Mouse (Mus musculus) stomach, postnatal 0 days (tissue): ENCODE results near the gene Cdk11b. TPM values are rescaled to one million over a fixed set of nuclear protein-coding genes. Genes with fewer than 3 reads are reported as not detected.

Source experiments
- ATAC-seq: fragments of 200-750 bp; cut with Nextera tagmentation; 2 replicates; pipeline ENCODE4 v1.8.0; 2017; ENCODE audit not compliant: low FRiP score, low TSS enrichment
- DNase-seq: peaks from one replicate; pipeline ENCODE4 v3.0.0-alpha.2; 2016; ENCODE audit warnings: low spot score
- H3K27ac ChIP-seq: fragments of 300-500 bp; sonication (generic); replicated peaks from 2 replicates; pipeline ENCODE4 v1.5.1; 2014; ENCODE audit warnings: mild to moderate bottlenecking, control low read depth
- H3K27me3 ChIP-seq: fragments of 300-500 bp; sonication (generic); 2 replicates; pipeline ENCODE4 v1.6.1; 2014; ENCODE audit warnings: low read length; ENCODE audit not compliant: control insufficient read depth, insufficient read depth
- H3K36me3 ChIP-seq: fragments of 300-500 bp; sonication (generic); 2 replicates; pipeline ENCODE4 v1.6.1; 2014; ENCODE audit warnings: low read length, mixed read lengths; ENCODE audit not compliant: control insufficient read depth, insufficient read depth
- H3K4me1 ChIP-seq: fragments of 300-500 bp; sonication (generic); replicated peaks from 2 replicates; pipeline ENCODE4 v1.6.1; 2014; ENCODE audit warnings: antibody characterized with exemption; ENCODE audit not compliant: control insufficient read depth, insufficient read depth
- H3K4me2 ChIP-seq: fragments of 300-500 bp; sonication (generic); replicated peaks from 2 replicates; pipeline ENCODE4 v1.6.1; 2014; ENCODE audit warnings: low read depth, mild to moderate bottlenecking, control low read depth, moderate library complexity
- H3K4me3 ChIP-seq: fragments of 300-500 bp; sonication (generic); 2 replicates; pipeline ENCODE4 v1.5.1; 2014; ENCODE audit warnings: low read depth, low read length, control low read depth
- H3K9ac ChIP-seq: fragments of 300-500 bp; sonication (generic); 2 replicates; pipeline ENCODE4 v1.6.1; 2014; ENCODE audit warnings: mild to moderate bottlenecking, low read length, control low read depth, mixed read lengths
- H3K9me3 ChIP-seq: fragments of 300-500 bp; sonication (generic); 2 replicates; pipeline ENCODE4 v1.6.1; 2016; ENCODE audit warnings: low read length; ENCODE audit not compliant: control insufficient read depth
- CTCF ChIP-seq: IDR thresholded peaks from 2 replicates; pipeline ENCODE4 v1.5.1; 2016; ENCODE audit warnings: antibody characterized with exemption, low read depth, mild to moderate bottlenecking, moderate library complexity
- EP300 ChIP-seq: optimal IDR thresholded peaks from 2 replicates; pipeline ENCODE3; 2016; ENCODE audit warnings: antibody characterized with exemption
- WGBS: fragments of 180-500 bp; shearing (Covaris S2); extraction: QIAGEN DNeasy Blood & Tissue Kit; methylation state at CpG from one replicate; pipeline ENCODE4 v1.1.7; 2014; 5-methylcytosine and 5-hydroxymethylcytosine counted together
- polyA plus RNA-seq: library from polyadenylated mRNA; unstranded; fragments of >200 nt; fragmentation: Nextera tagmentation; extraction: Ambion mirVana; gene quantifications from 2 replicates; pipeline ENCODE4 v1.2.1, GENCODE M21; 2015

The Cdk11b gene
- polyA plus RNA-seq, 1 experiment from 2014 or later: 46.9 TPM

- Histone ChIP-seq H3K27ac (peak overlapping the region; percentile 65), H3K4me2 (peak overlapping the region; percentile 89), H3K27me3 (no peaks in the 10 kb centered on the region), H3K9ac (peak overlapping the region; percentile 78), H3K9me3 (no peaks in the 10 kb centered on the region), H3K4me3 (peak overlapping the region; percentile 63), H3K4me1 (peaks cover 5% of the 10 kb centered on the region), H3K36me3 (no peaks in the 10 kb centered on the region)
- WGBS: 1% methylated on average over 82 of the region's 92 CpGs
- DNase-seq: peak; percentile 74
- TF ChIP-seq CTCF: peak; percentile 62
- no peak for TF ChIP-seq EP300
- peak; percentile 73 for ATAC-seq
Measured at GRCm38 (mm10) chr4:155694482-155695401, 70.1 kb downstream of the Cdk11b start.

GRCm38 (mm10) chr4:155695531-155696062, 70.9 kb downstream of the Cdk11b start:
- H3K36me3 ChIP-seq: no peaks in the 10 kb centered on the region
- H3K9ac ChIP-seq: no peak overlapping the region
- no peak for TF ChIP-seq EP300
- no peaks in the 10 kb centered on the region for H3K27me3 ChIP-seq
- DNase-seq: no peak
- peaks cover 5% of the 10 kb centered on the region for H3K4me1 ChIP-seq
- no peak overlapping the region for H3K4me3 ChIP-seq
- no peak overlapping the region for H3K27ac ChIP-seq
- no peaks in the 10 kb centered on the region for H3K9me3 ChIP-seq
- peak overlapping the region; percentile 89 for H3K4me2 ChIP-seq
- no peak for ATAC-seq
- 77% methylated on average over 4 of the region's 4 CpGs for WGBS

- peaks cover 5% of the 10 kb centered on the region for H3K4me1 ChIP-seq
- no peak for TF ChIP-seq EP300
- no peak for TF ChIP-seq CTCF
- ATAC-seq (no peak), DNase-seq (no peak)
- no peaks in the 10 kb centered on the region for H3K9me3 ChIP-seq
- H3K36me3 ChIP-seq: no peaks in the 10 kb centered on the region
- H3K9ac ChIP-seq: no peak overlapping the region
- 63% methylated on average over 16 of the region's 16 CpGs for WGBS
- H3K27me3 ChIP-seq: no peaks in the 10 kb centered on the region
- no peak overlapping the region for H3K27ac ChIP-seq
- H3K4me2 ChIP-seq: no peak overlapping the region
- H3K4me3 ChIP-seq: no peak overlapping the region
Measured at GRCm38 (mm10) chr4:155696261-155697255, 71.9 kb downstream of the Cdk11b start.

Other genes with a start within 250 kb of the Cdk11b start
- gene Gabrd, start 226.7 kb upstream of the Cdk11b start, polyA plus RNA-seq: 0.05 TPM in 1 of 2 replicates, not detected in the other
- gene Cfap74, start 215.7 kb upstream of the Cdk11b start, polyA plus RNA-seq: 0.34 and 0.79 TPM in 2 replicates
- gene Tmem52, start 155.7 kb upstream of the Cdk11b start, polyA plus RNA-seq: 0.21 TPM in 1 of 2 replicates, not detected in the other
- 263 and 272 TPM in 2 replicates for gene Gnb1, start 133.5 kb upstream of the Cdk11b start, polyA plus RNA-seq
- gene Nadk, start 62.5 kb upstream of the Cdk11b start, polyA plus RNA-seq: 75.2 and 78.4 TPM in 2 replicates
- gene Slc35e2, start 23.4 kb upstream of the Cdk11b start, polyA plus RNA-seq: 3.2 and 3.8 TPM in 2 replicates
- not detected in 2 replicates for gene Gm10563, start 20.6 kb downstream of the Cdk11b start, polyA plus RNA-seq
- gene Mmp23, start 28.5 kb downstream of the Cdk11b start, polyA plus RNA-seq: 87.9 and 89.3 TPM in 2 replicates
- gene Mib2, start 44.3 kb downstream of the Cdk11b start, polyA plus RNA-seq: 10.5 and 11.0 TPM in 2 replicates
- 9.6 and 11.0 TPM in 2 replicates for gene Fndc10, start 69.5 kb downstream of the Cdk11b start, polyA plus RNA-seq
- gene Ssu72, start 79.9 kb downstream of the Cdk11b start, polyA plus RNA-seq: 152 and 153 TPM in 2 replicates
- gene Tmem240, start 109.9 kb downstream of the Cdk11b start, polyA plus RNA-seq: 0.39 and 0.45 TPM in 2 replicates
- 48.8 and 55.1 TPM in 2 replicates for gene Atad3a, start 136.2 kb downstream of the Cdk11b start, polyA plus RNA-seq
- gene Vwa1, start 149.8 kb downstream of the Cdk11b start, polyA plus RNA-seq: 30.0 and 32.3 TPM in 2 replicates
- gene Tmem88b, start 161.0 kb downstream of the Cdk11b start, polyA plus RNA-seq: 0.13 and 0.27 TPM in 2 replicates
- 0.10 and 0.13 TPM in 2 replicates for gene Ankrd65, start 165.6 kb downstream of the Cdk11b start, polyA plus RNA-seq
- gene Mrpl20, start 178.0 kb downstream of the Cdk11b start, polyA plus RNA-seq: 230 and 240 TPM in 2 replicates
- gene Ccnl2, start 187.6 kb downstream of the Cdk11b start, polyA plus RNA-seq: 72.2 and 83.2 TPM in 2 replicates
- 129 and 133 TPM in 2 replicates for gene Aurkaip1, start 206.4 kb downstream of the Cdk11b start, polyA plus RNA-seq
- gene Mxra8, start 214.8 kb downstream of the Cdk11b start, polyA plus RNA-seq: 79.4 and 88.4 TPM in 2 replicates
- gene Dvl1, start 222.5 kb downstream of the Cdk11b start, polyA plus RNA-seq: 8.1 and 10.4 TPM in 2 replicates
- 0.11 and 0.28 TPM in 2 replicates for gene Tas1r3, start 238.5 kb downstream of the Cdk11b start, polyA plus RNA-seq
- gene Cptp, start 244.6 kb downstream of the Cdk11b start, polyA plus RNA-seq: 25.0 and 26.5 TPM in 2 replicates
- gene Ints11, start 244.7 kb downstream of the Cdk11b start, polyA plus RNA-seq: 30.7 and 32.6 TPM in 2 replicates